ENCODE assay signal across 11 mouse cellular contexts in genomic region chr12:106008348-106009050, GRCm38 (mm10). TPM values are rescaled to one million over a fixed set of nuclear protein-coding genes. Genes with fewer than 3 reads are reported as not detected.
A peak's percentile ranks its signal among the peaks of the same experiment; 100 is the strongest.
DNase-seq lines count a peak whose midpoint lies in the region.
"Had no signal": no experiment of that assay in that cellular context is flagged by ENCODE, and none has a peak within 500 bp of the region (broad histone marks: within the 10 kb centered on the region; RNA-seq: fewer than 3 reads in every experiment).

No protein-coding gene starts in this region.

- DNase-seq in cerebellum, adult 9-11 months: peak; percentile 29
- DNase-seq in cerebellum, postnatal 36 days: no peak
- DNase-seq in heart, adult 8-10 months (ENCODE audit: low spot score): peak; percentile 64
- DNase-seq in layer of hippocampus, adult 8-10 months (ENCODE audit: low spot score in 2 of 2): peak; percentile 75 to 76
- DNase-seq in right cerebral cortex, postnatal 36 days (ENCODE audit: low spot score in 2 of 2): peak; percentile 77 to 85
- no peak for DNase-seq in adipocyte (ENCODE audit: low spot score)
- no peak for DNase-seq in kidney, postnatal 4 days
- DNase-seq in limb, embryonic 10.5 days (ENCODE audit: low spot score): no peak
- DNase-seq: cerebellum, postnatal 14 days; midbrain, embryonic 14.5 days had no signal

- no peaks in the 10 kb centered on the region for H3K9me3 ChIP-seq in limb, embryonic 10.5 days (replicated peaks)
- H3K9me3 ChIP-seq: hindbrain, embryonic 15.5 days had no signal

- H3K27me3 ChIP-seq in limb, embryonic 10.5 days (ENCODE audit: low read depth, poor library complexity, severe bottlenecking): no peaks in the 10 kb centered on the region
- H3K27me3 ChIP-seq: hindbrain, embryonic 15.5 days had no signal

- WGBS in limb, embryonic 10.5 days: 91% methylated on average over 22 of the region's 22 CpGs

- peaks cover 5% of the 10 kb centered on the region; the same call in 1 of the 2 replicates for H3K4me1 ChIP-seq in limb, embryonic 10.5 days

- H3K27ac ChIP-seq in limb, embryonic 10.5 days: no peak overlapping the region
- H3K27ac ChIP-seq: hindbrain, embryonic 15.5 days had no signal

- peaks cover 6% of the 10 kb centered on the region; the same call in 1 of the 2 replicates for H3K36me3 ChIP-seq in limb, embryonic 10.5 days
- H3K36me3 ChIP-seq: hindbrain, embryonic 15.5 days had no signal

- no peak overlapping the region for H3K4me3 ChIP-seq in limb, embryonic 10.5 days
- H3K4me3 ChIP-seq: hindbrain, embryonic 15.5 days had no signal

RNA-seq across cellular contexts. Expression of gene Vrk1, which starts 1.5 kb away (rescaled TPM):
- total RNA-seq in heart, adult 8-10 months (2022): 1 to 10 TPM; 6.9 to 9.5 (median 8.2) TPM
- total RNA-seq in layer of hippocampus, adult 8-10 months (2022): 10 to 100 TPM; 15.5 to 21.1 (median 17.4) TPM
- polyA plus RNA-seq in limb, embryonic 10.5 days (2016; fragmentation: Nextera tagmentation; extraction: Ambion mirVana): 114 and 115 TPM in 2 replicates

Comparison
In these comparisons a context has a peak if more than half of its experiments do, and no peak if none do; other contexts are left out.
1. DNase-seq: peak in cerebellum, adult 9-11 months (single experiment), heart, adult 8-10 months (single experiment), layer of hippocampus, adult 8-10 months (2 of 2) and right cerebral cortex, postnatal 36 days (2 of 2); none in cerebellum, postnatal 36 days (0 of 2), adipocyte (single experiment), kidney, postnatal 4 days (0 of 2) and limb, embryonic 10.5 days (single experiment).